Mouse (Mus musculus): ENCODE results near the gene Trim65. TPM values are rescaled to one million over a fixed set of nuclear protein-coding genes. Genes with fewer than 3 reads are reported as not detected.
A peak's percentile ranks its signal among the peaks of the same experiment; 100 is the strongest.

Gene Trim65
- polyA plus RNA-seq, 1 experiment from 2014 or later: 3.1 TPM

GRCm38 (mm10) chr11:116089545-116089944, 41.4 kb downstream of the Trim65 start:
- H3K4me2 ChIP-seq: no peak overlapping the region
- no peaks in the 10 kb centered on the region for H3K27me3 ChIP-seq (replicated peaks)
- ATAC-seq (replicated peaks): no peak
- no peak overlapping the region for H3K9ac ChIP-seq
- H3K9me3 ChIP-seq: no peaks in the 10 kb centered on the region
- peaks cover 17% of the 10 kb centered on the region for H3K4me1 ChIP-seq
- whole genome bisulfite sequencing: 88% methylated on average over 6 of the region's 6 CpGs
- H3K27ac ChIP-seq: no peak overlapping the region
- no peak overlapping the region for H3K4me3 ChIP-seq
- no peaks in the 10 kb centered on the region for H3K36me3 ChIP-seq (replicated peaks)

- no peak overlapping the region for H3K4me3 ChIP-seq
- H3K4me1 ChIP-seq: peaks cover 17% of the 10 kb centered on the region
- no peaks in the 10 kb centered on the region for H3K27me3 ChIP-seq (replicated peaks)
- H3K27ac ChIP-seq: no peak overlapping the region
- no peak overlapping the region for H3K4me2 ChIP-seq
- ATAC-seq (replicated peaks): no peak
- 88% methylated on average over 11 of the region's 11 CpGs for WGBS
- peaks cover under 1% of the 10 kb centered on the region; the same call in 1 of the 2 replicates for H3K36me3 ChIP-seq (replicated peaks)
- no peaks in the 10 kb centered on the region for H3K9me3 ChIP-seq
- no peak overlapping the region for H3K9ac ChIP-seq
These were observed 42.1 kb downstream of the Trim65 start for GRCm38 (mm10) chr11:116088741-116089394.

- no peak for ATAC-seq (replicated peaks)
- no peaks in the 10 kb centered on the region for H3K9me3 ChIP-seq
- no peak overlapping the region for H3K9ac ChIP-seq
- WGBS: 91% methylated on average over 8 of the region's 8 CpGs
- H3K27me3 ChIP-seq (replicated peaks): no peaks in the 10 kb centered on the region
- H3K4me1 ChIP-seq: peaks cover 17% of the 10 kb centered on the region
- peak overlapping the region; percentile 56; the same call in 1 of the 2 replicates for H3K4me2 ChIP-seq
- H3K27ac ChIP-seq: no peak overlapping the region
- H3K36me3 ChIP-seq (replicated peaks): peaks cover 7% of the 10 kb centered on the region; the same call in 1 of the 2 replicates
- H3K4me3 ChIP-seq: no peak overlapping the region
These were observed 42.7 kb downstream of the Trim65 start for GRCm38 (mm10) chr11:116088188-116088587.

- H3K36me3 ChIP-seq (replicated peaks): peaks cover 10% of the 10 kb centered on the region; the same call in 1 of the 2 replicates
- H3K27me3 ChIP-seq (replicated peaks): no peaks in the 10 kb centered on the region
- H3K4me3 ChIP-seq: peak overlapping the region; percentile 50
- peak overlapping the region; percentile 17 for H3K9ac ChIP-seq
- no peaks in the 10 kb centered on the region for H3K9me3 ChIP-seq
- peaks cover 17% of the 10 kb centered on the region for H3K4me1 ChIP-seq
- ATAC-seq (replicated peaks): peak; percentile 84
- 3% methylated on average over 31 of the region's 31 CpGs for WGBS
- peak overlapping the region; percentile 56 for H3K4me2 ChIP-seq
- peak overlapping the region; percentile 77 for H3K27ac ChIP-seq
These were observed 43.5 kb downstream of the Trim65 start for GRCm38 (mm10) chr11:116087194-116088130.

- Histone ChIP-seq H3K9ac (peak within 1 kb of the TSS; percentile 33), H3K4me2 (peak within 1 kb of the TSS; percentile 56), H3K36me3 (replicated peaks) (peaks cover 14% of the 10 kb centered on the region; the same call in 1 of the 2 replicates), H3K4me3 (peak within 1 kb of the TSS; percentile 50), H3K9me3 (no peaks in the 10 kb centered on the region), H3K27me3 (replicated peaks) (no peaks in the 10 kb centered on the region), H3K4me1 (peaks cover 17% of the 10 kb centered on the region), H3K27ac (peak within 1 kb of the TSS; percentile 82)
- 4% methylated on average over 39 of the region's 43 CpGs for WGBS
- peak; percentile 97 for ATAC-seq (replicated peaks)
These were observed 44.4 kb downstream of the Trim65 start, which contains the start of gene Wbp2 for GRCm38 (mm10) chr11:116086258-116087193. TSS of gene Wbp2 (minus strand) at chr11:116086995.

- no peaks in the 10 kb centered on the region for H3K27me3 ChIP-seq (replicated peaks)
- 92% methylated on average over 6 of the region's 6 CpGs for WGBS
- H3K4me2 ChIP-seq: no peak overlapping the region
- H3K9me3 ChIP-seq: no peaks in the 10 kb centered on the region
- ATAC-seq (replicated peaks): no peak
- H3K4me1 ChIP-seq: peaks cover 18% of the 10 kb centered on the region
- H3K27ac ChIP-seq: no peak overlapping the region
- peaks cover 33% of the 10 kb centered on the region for H3K36me3 ChIP-seq (replicated peaks)
- no peak overlapping the region for H3K9ac ChIP-seq
- H3K4me3 ChIP-seq: no peak overlapping the region
These were observed 46.8 kb downstream of the Trim65 start for GRCm38 (mm10) chr11:116084166-116084565.

- 91% methylated on average over 14 of the region's 14 CpGs for WGBS
- Histone ChIP-seq H3K9ac (no peak overlapping the region), H3K27ac (no peak overlapping the region), H3K4me3 (no peak overlapping the region), H3K27me3 (replicated peaks) (no peaks in the 10 kb centered on the region), H3K4me2 (no peak overlapping the region), H3K36me3 (replicated peaks) (peaks cover 36% of the 10 kb centered on the region), H3K4me1 (peaks cover 28% of the 10 kb centered on the region), H3K9me3 (no peaks in the 10 kb centered on the region)
- ATAC-seq (replicated peaks): no peak
These were observed 47.7 kb downstream of the Trim65 start for GRCm38 (mm10) chr11:116083096-116083672.

- H3K27ac ChIP-seq: no peak overlapping the region
- no peaks in the 10 kb centered on the region for H3K27me3 ChIP-seq (replicated peaks)
- no peak for ATAC-seq (replicated peaks)
- peaks cover 23% of the 10 kb centered on the region for H3K4me1 ChIP-seq
- H3K9ac ChIP-seq: no peak overlapping the region
- peaks cover 36% of the 10 kb centered on the region for H3K36me3 ChIP-seq (replicated peaks)
- WGBS: 76% methylated on average over 6 of the region's 6 CpGs
- no peak overlapping the region for H3K4me2 ChIP-seq
- H3K4me3 ChIP-seq: no peak overlapping the region
- H3K9me3 ChIP-seq: no peaks in the 10 kb centered on the region
These were observed 49.8 kb downstream of the Trim65 start for GRCm38 (mm10) chr11:116081081-116081480.

GRCm38 (mm10) chr11:116079511-116079910, 51.4 kb downstream of the Trim65 start:
- H3K4me2 ChIP-seq: no peak overlapping the region
- no peak overlapping the region for H3K4me3 ChIP-seq
- H3K36me3 ChIP-seq (replicated peaks): peaks cover 36% of the 10 kb centered on the region
- peaks cover 13% of the 10 kb centered on the region for H3K4me1 ChIP-seq
- no peaks in the 10 kb centered on the region for H3K9me3 ChIP-seq
- ATAC-seq (replicated peaks): no peak
- no peak overlapping the region for H3K9ac ChIP-seq
- WGBS: 77% methylated on average over 10 of the region's 10 CpGs
- no peak overlapping the region for H3K27ac ChIP-seq
- H3K27me3 ChIP-seq (replicated peaks): no peaks in the 10 kb centered on the region

- Histone ChIP-seq H3K9me3 (no peaks in the 10 kb centered on the region), H3K27ac (no peak overlapping the region), H3K4me3 (no peak overlapping the region), H3K4me1 (peaks cover 13% of the 10 kb centered on the region), H3K27me3 (replicated peaks) (no peaks in the 10 kb centered on the region), H3K36me3 (replicated peaks) (peaks cover 34% of the 10 kb centered on the region), H3K4me2 (peak overlapping the region; percentile 49; the same call in 1 of the 2 replicates), H3K9ac (no peak overlapping the region)
- no peak for ATAC-seq (replicated peaks)
- 17% methylated on average over 10 of the region's 10 CpGs for WGBS
These were observed 52.1 kb downstream of the Trim65 start for GRCm38 (mm10) chr11:116078676-116079320.

- Histone ChIP-seq H3K4me3 (peak overlapping the region; percentile 23), H3K27me3 (replicated peaks) (no peaks in the 10 kb centered on the region), H3K36me3 (replicated peaks) (peaks cover 29% of the 10 kb centered on the region), H3K9ac (peak overlapping the region; percentile 45), H3K4me1 (peaks cover 13% of the 10 kb centered on the region), H3K27ac (peak overlapping the region; percentile 55; the same call in 1 of the 2 replicates), H3K4me2 (peak overlapping the region; percentile 49), H3K9me3 (no peaks in the 10 kb centered on the region)
- 9% methylated on average over 15 of the region's 16 CpGs for WGBS
- ATAC-seq (replicated peaks): peak; percentile 51; the same call in 1 of the 2 replicates
These were observed 52.7 kb downstream of the Trim65 start for GRCm38 (mm10) chr11:116078221-116078620.
